Mouse (Mus musculus) liver, embryonic 14.5 days (tissue): ENCODE measurements at regions not wholly inside any gene's neighbourhood (a gene's known extent, or its start where the extent isn't known, plus 50 kb on each side); places are given as distances from the start of the nearest gene placed in this dataset.

Source experiments
- ATAC-seq: fragments of 200-750 bp; cut with Nextera tagmentation; 2 replicates; pipeline ENCODE4 v1.8.0; 2017; ENCODE audit warnings: moderate number of reproducible peaks, mild to moderate bottlenecking, moderate library complexity; ENCODE audit not compliant: insufficient read depth
- DNase-seq, 3 experiments: peaks; one replicate each; pipeline ENCODE4 v3.0.0-alpha.2; 2012 to 2013; ENCODE audit warnings: low read depth in 3 of 3, low spot score in 3 of 3
- H3K27ac ChIP-seq: fragments of 300-500 bp; sonication (generic); 2 replicates; pipeline ENCODE4 v1.5.1; 2014; ENCODE audit warnings: moderate library complexity, mild to moderate bottlenecking, control low read depth, inconsistent platforms
- H3K27me3 ChIP-seq: fragments of 300-500 bp; sonication (generic); 2 replicates; pipeline ENCODE4 v1.6.1; 2014; ENCODE audit warnings: mild to moderate bottlenecking, low read length, moderate library complexity; ENCODE audit not compliant: control insufficient read depth, insufficient read depth
- H3K36me3 ChIP-seq: fragments of 300-500 bp; sonication (generic); replicated peaks from 2 replicates; pipeline ENCODE4 v1.6.1; 2014; ENCODE audit warnings: low read depth; ENCODE audit not compliant: control insufficient read depth, insufficient read depth
- H3K4me1 ChIP-seq, 2 experiments: fragments of 200-500 bp in 1 of 2; fragments of 300-500 bp in 1 of 2; sonication (generic) in 1 of 2; replicated peaks; 2 replicates each; pipeline ENCODE4 v1.6.1; 2012 to 2014; ENCODE audit warnings: antibody characterized with exemption in 1 of 2, inconsistent platforms in 1 of 2, low read length in 1 of 2; ENCODE audit not compliant: control insufficient read depth in 2 of 2, insufficient read depth in 2 of 2
- H3K4me2 ChIP-seq: fragments of 300-500 bp; sonication (generic); 2 replicates; pipeline ENCODE4 v1.6.1; 2014; ENCODE audit warnings: low read depth, mild to moderate bottlenecking, control low read depth, moderate library complexity
- H3K4me3 ChIP-seq, 2 experiments: fragments of 200-500 bp in 1 of 2; fragments of 300-500 bp in 1 of 2; sonication (generic) in 1 of 2; 2 replicates each; pipeline ENCODE4 v1.5.1; 2012 to 2014; ENCODE audit warnings: low read depth in 2 of 2, low read length in 2 of 2, mild to moderate bottlenecking in 2 of 2, control low read depth in 1 of 2, inconsistent platforms in 1 of 2, moderate library complexity in 1 of 2; ENCODE audit not compliant: insufficient read depth in 1 of 2
- H3K9ac ChIP-seq: fragments of 300-500 bp; sonication (generic); replicated peaks from 2 replicates; pipeline ENCODE4 v1.6.1; 2014; ENCODE audit warnings: mild to moderate bottlenecking, control low read depth, moderate library complexity
- H3K9me3 ChIP-seq: fragments of 300-500 bp; sonication (generic); 2 replicates; pipeline ENCODE4 v1.6.1; 2016; ENCODE audit warnings: low read length, mixed read lengths; ENCODE audit not compliant: control insufficient read depth
- CTCF ChIP-seq: IDR thresholded peaks from 2 replicates; pipeline ENCODE4 v1.5.1; 2016; ENCODE audit warnings: antibody characterized with exemption, low read depth, control low read depth
- EP300 ChIP-seq: IDR thresholded peaks from 2 replicates; pipeline ENCODE4 v1.6.1; 2016; ENCODE audit warnings: antibody characterized with exemption, low read depth
- WGBS: fragments of 180-500 bp; shearing (Covaris S2); extraction: QIAGEN DNeasy Blood & Tissue Kit; methylation state at CpG from one replicate; pipeline ENCODE4 v1.1.7; 2014; ENCODE audit not compliant: insufficient replicate concordance; 5-methylcytosine and 5-hydroxymethylcytosine counted together

GRCm38 (mm10) chr8:128076226-128076625, 282.2 kb upstream of the Nrp1 start:
- H3K9me3 ChIP-seq = no peaks in the 10 kb centered on the region
- H3K9ac ChIP-seq = no peak overlapping the region
- no peaks in the 10 kb centered on the region for H3K27me3 ChIP-seq
- no peaks in the 10 kb centered on the region for H3K36me3 ChIP-seq
- no peak overlapping the region for H3K27ac ChIP-seq
- no peak for DNase-seq
- no peak for TF ChIP-seq CTCF
- no peak for TF ChIP-seq EP300
- H3K4me3 ChIP-seq = no peak overlapping the region
- 51% methylated on average over 4 of the region's 4 CpGs for WGBS
- peaks cover 0 to 2% of the 10 kb centered on the region in 2 experiments; a peak in 1 of 4 replicates for H3K4me1 ChIP-seq
- ATAC-seq = no peak
- H3K4me2 ChIP-seq = no peak overlapping the region

DNA sequence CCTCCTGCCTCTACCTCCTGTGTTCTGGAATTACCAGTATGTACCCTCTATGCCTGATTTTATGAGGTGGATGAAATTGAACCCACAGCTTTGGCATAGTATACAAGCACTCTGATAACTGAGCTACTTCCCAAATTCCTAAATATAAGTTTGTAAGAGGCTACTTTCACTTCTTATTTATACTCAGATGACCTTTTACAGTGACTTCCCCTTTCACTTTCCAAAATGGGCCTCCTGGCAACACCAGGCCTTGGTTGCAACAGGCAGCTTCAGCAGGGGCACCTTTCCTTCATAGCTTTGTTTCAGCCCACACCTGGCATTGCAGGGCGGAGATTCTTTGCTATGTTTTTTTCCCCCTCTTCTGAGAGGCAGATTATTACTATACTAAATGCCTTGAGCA, 279.7 kb upstream of the Nrp1 start:
- no peaks in the 10 kb centered on the region for H3K36me3 ChIP-seq
- no peak overlapping the region for H3K4me3 ChIP-seq
- no peaks in the 10 kb centered on the region for H3K27me3 ChIP-seq
- no peak for ATAC-seq
- H3K27ac ChIP-seq = no peak overlapping the region
- whole genome bisulfite sequencing = 48% methylated on average over 1 of the region's 1 CpGs
- TF ChIP-seq EP300 (no peak), CTCF (no peak)
- no peak overlapping the region for H3K4me2 ChIP-seq
- H3K9ac ChIP-seq = no peak overlapping the region
- no peaks in the 10 kb centered on the region for H3K9me3 ChIP-seq
- DNase-seq = no peak
- peaks cover 0 to 2% of the 10 kb centered on the region in 2 experiments; a peak in 1 of 4 replicates for H3K4me1 ChIP-seq

DNA sequence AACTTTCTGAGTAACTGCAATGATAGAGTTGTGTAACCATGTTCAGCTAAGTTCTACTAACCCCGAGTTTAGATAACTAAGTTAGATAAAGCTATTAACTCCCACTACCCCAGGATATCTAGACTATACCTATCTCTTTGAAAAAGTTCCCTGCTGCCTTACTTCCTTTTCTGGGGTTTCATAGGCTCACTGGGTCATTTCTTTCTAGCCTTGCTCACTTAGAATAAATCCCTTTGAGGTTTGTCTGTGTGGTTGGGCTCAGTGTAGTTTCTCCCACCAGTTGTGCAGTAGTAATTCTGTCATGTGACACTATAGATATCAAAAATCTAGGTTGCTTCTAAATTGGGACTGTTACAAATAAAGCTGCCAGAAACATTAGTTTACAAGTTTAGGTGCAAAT, 272.6 kb upstream of the Nrp1 start:
- DNase-seq = no peak
- Histone ChIP-seq H3K4me1 (no peaks in the 10 kb centered on the region), H3K4me2 (no peak overlapping the region), H3K27me3 (no peaks in the 10 kb centered on the region), H3K9ac (no peak overlapping the region), H3K36me3 (no peaks in the 10 kb centered on the region), H3K9me3 (no peaks in the 10 kb centered on the region), H3K4me3 (no peak overlapping the region), H3K27ac (no peak overlapping the region)
- 23% methylated on average over 1 of the region's 1 CpGs for WGBS
- TF ChIP-seq EP300 = no peak
- TF ChIP-seq CTCF = no peak
- no peak for ATAC-seq

DNA sequence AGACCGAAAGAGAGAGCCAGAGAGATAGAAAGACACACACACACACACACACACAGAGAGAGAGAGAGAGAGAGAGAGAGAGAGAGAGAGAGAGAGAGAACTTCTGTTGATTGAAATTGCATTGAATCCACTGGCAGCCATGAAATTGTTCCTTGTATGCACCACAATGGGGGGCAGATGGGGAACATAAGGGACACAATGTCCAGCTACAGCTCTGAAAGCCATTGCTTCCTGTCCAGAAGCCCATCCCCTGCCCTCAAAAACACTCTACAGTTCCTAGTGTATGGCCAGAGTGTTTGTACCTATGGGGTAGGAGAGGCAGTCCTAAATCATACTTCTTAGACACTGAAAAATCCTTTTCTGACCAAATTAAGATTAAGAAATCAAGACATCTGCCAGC, 270.9 kb upstream of the Nrp1 start:
- WGBS = 68% methylated on average over 1 of the region's 1 CpGs
- TF ChIP-seq EP300 (no peak), CTCF (no peak)
- ATAC-seq (no peak), DNase-seq (no peak)
- no peaks in the 10 kb centered on the region for H3K9me3 ChIP-seq
- H3K36me3 ChIP-seq = no peaks in the 10 kb centered on the region
- no peak overlapping the region for H3K9ac ChIP-seq
- no peak overlapping the region for H3K4me3 ChIP-seq
- no peak overlapping the region for H3K27ac ChIP-seq
- H3K4me1 ChIP-seq = no peaks in the 10 kb centered on the region
- no peak overlapping the region for H3K4me2 ChIP-seq
- no peaks in the 10 kb centered on the region for H3K27me3 ChIP-seq

DNA sequence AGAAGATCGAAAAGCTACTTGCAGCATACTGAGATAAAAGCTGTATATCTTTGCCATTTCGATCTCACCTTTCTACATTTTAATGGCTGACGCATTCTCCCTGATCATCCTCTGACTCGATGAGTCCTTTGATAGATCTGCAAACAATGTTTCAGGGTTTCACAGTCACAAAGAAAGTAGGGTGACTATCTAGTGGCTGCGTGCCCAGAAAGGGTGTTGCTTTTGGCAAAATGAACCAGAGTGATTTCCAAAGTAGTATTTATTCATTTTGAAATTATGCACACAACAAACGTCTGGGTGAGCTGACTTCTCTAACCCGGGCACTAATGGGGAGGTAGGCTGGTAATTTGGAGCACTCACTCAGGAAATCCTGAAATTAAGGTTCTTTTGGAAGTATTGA, 265.6 kb upstream of the Nrp1 start:
- Histone ChIP-seq H3K4me3 (no peak overlapping the region), H3K4me2 (no peak overlapping the region), H3K36me3 (no peaks in the 10 kb centered on the region), H3K9me3 (no peaks in the 10 kb centered on the region), H3K9ac (no peak overlapping the region), H3K27ac (no peak overlapping the region), H3K4me1 (no peaks in the 10 kb centered on the region), H3K27me3 (no peaks in the 10 kb centered on the region)
- no peak for TF ChIP-seq CTCF
- 58% methylated on average over 7 of the region's 7 CpGs for WGBS
- no peak for ATAC-seq
- DNase-seq = no peak
